Mouse (Mus musculus): Measurements from ENCODE around the gene Filip1l.

DNA sequence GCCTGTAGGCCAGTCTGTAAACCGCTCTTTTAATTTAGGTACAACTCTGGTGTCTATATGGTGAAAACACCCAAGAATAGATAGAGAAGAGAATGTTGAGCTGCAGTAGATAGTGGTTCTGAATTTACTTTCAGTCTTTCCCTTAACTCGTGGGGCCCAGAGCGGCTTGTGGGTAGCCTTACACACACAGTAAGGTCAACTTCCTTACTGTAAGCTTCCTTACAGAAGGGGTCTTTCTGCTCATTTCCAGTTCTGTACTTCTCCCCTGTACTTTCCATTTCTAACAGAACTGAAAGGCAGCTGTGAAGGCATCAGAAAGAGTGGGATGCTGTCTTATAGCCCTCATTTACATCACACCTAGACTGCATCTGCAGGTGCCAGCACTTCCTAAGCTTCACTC, 78.4 kb downstream of the Filip1l start:
- TF ChIP-seq POLR2A (IDR thresholded peaks at IDR 0.05; ENCODE audit: low read depth, low read length) (no peak), CTCF (IDR thresholded peaks at IDR 0.05; ENCODE audit: extremely low read depth, insufficient read length, insufficient replicate concordance, low read depth, low read length) (no peak)
